Mouse (Mus musculus) spleen, adult 2 months (tissue): Measurements from ENCODE around the gene Dus2.

ENCODE experiments used
- CTCF ChIP-seq: fragments of 200-500 bp; IDR thresholded peaks from 2 replicates; pipeline ENCODE4 v1.5.1; 2011; ENCODE audit warnings: mild to moderate bottlenecking, inconsistent platforms; ENCODE audit not compliant: insufficient read depth, insufficient read length, insufficient replicate concordance; ENCODE audit errors: extremely low read depth
- POLR2A ChIP-seq: fragments of 200-500 bp; IDR thresholded peaks from 2 replicates; pipeline ENCODE4 v1.6.1; 2011; ENCODE audit warnings: low read depth, low read length, inconsistent platforms

DNA sequence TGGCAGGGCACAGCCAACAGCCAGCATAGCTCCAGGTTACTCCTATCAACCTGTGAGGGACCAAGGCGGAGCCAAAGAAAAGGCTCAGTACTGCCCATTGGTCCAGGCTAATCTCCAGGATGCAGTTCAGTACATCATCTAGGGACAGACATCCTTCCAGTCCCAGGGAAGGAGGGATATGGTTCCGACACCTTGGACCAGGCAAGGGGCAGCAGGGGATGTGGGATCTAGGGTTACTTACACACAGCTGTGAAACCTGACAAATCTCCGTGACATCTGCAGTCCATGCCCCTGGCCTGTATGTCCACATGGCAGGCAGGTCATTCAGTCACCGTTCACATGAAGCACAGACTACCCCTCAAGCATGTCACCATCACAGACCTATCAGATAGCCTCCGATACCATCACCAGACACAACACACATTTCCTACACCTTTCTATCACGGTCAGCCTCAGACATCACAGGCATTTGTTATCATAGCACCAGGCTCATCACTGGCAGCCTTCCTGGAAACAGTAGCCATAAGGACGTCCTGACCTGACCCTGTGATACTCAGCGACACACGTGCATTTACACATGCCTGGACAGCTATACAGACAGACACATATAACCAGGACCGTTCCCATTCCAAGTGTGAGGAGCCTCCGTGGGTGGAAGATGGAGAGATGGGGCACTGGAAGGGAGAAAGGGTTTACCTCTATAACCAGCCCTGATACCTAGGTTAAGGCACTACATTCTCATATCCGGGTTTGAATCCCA is 26.5 kb upstream of the Dus2 start:
- TF ChIP-seq CTCF, result no peak
- TF ChIP-seq POLR2A, result no peak
